Mouse (Mus musculus): ENCODE data around the gene Gen1. TPM values are rescaled to one million over a fixed set of nuclear protein-coding genes. Genes with fewer than 3 reads are reported as not detected.

The Gen1 gene
- polyA plus RNA-seq, 1 experiment from 2014 or later: 7.5 TPM

GRCm38 (mm10) chr12:11272568-11272967 is 7.0 kb upstream of the Gen1 start:
- H3K27ac ChIP-seq: no peak overlapping the region
- no peak overlapping the region for H3K4me3 ChIP-seq
- 90% methylated on average over 4 of the region's 4 CpGs for WGBS
- H3K4me2 ChIP-seq: no peak overlapping the region
- H3K4me1 ChIP-seq: peaks cover 8% of the 10 kb centered on the region
- no peak overlapping the region for H3K9ac ChIP-seq
- no peak for ATAC-seq (ENCODE audit: insufficient number of reproducible peaks, low FRiP score, low TSS enrichment, low read depth)
- H3K36me3 ChIP-seq: peaks cover 35% of the 10 kb centered on the region
- no peaks in the 10 kb centered on the region for H3K9me3 ChIP-seq
- H3K27me3 ChIP-seq: no peaks in the 10 kb centered on the region

- H3K27ac ChIP-seq: peak overlapping the region; percentile 94; the same call in 1 of the 2 replicates
Measured at GRCm38 (mm10) chr12:11267030-11267429, 1.4 kb upstream of the Gen1 start.

GRCm38 (mm10) chr12:11266282-11266985 is 833 bp upstream of the Gen1 start:
- peak overlapping the region; percentile 93 for H3K4me3 ChIP-seq
- no peaks in the 10 kb centered on the region for H3K9me3 ChIP-seq
- H3K27ac ChIP-seq: peak overlapping the region; percentile 94
- H3K4me1 ChIP-seq: peaks cover 22% of the 10 kb centered on the region
- peak overlapping the region; percentile 90 for H3K9ac ChIP-seq
- under 1% methylated on average over 45 of the region's 51 CpGs for WGBS
- peak overlapping the region; percentile 56 for H3K4me2 ChIP-seq
- ATAC-seq (ENCODE audit: insufficient number of reproducible peaks, low FRiP score, low TSS enrichment, low read depth): peak; percentile 54
- no peaks in the 10 kb centered on the region for H3K27me3 ChIP-seq
- no peaks in the 10 kb centered on the region for H3K36me3 ChIP-seq

More at GRCm38 (mm10) chr12:11267030-11267429, 1.4 kb upstream of the Gen1 start:
- peak overlapping the region; percentile 56 for H3K4me2 ChIP-seq
- peak overlapping the region; percentile 93 for H3K4me3 ChIP-seq
- ATAC-seq (ENCODE audit: insufficient number of reproducible peaks, low FRiP score, low TSS enrichment, low read depth): no peak
- H3K36me3 ChIP-seq: no peaks in the 10 kb centered on the region
- H3K9me3 ChIP-seq: no peaks in the 10 kb centered on the region
- WGBS: 6% methylated on average over 4 of the region's 4 CpGs
- peak overlapping the region; percentile 90; the same call in 1 of the 2 replicates for H3K9ac ChIP-seq
- no peaks in the 10 kb centered on the region for H3K27me3 ChIP-seq
- H3K4me1 ChIP-seq: peaks cover 22% of the 10 kb centered on the region

- no peaks in the 10 kb centered on the region for H3K27me3 ChIP-seq
- H3K9ac ChIP-seq: 0 out of 2 replicates have a peak overlapping the region, but pooled peaks have one; percentile 90
- H3K9me3 ChIP-seq: no peaks in the 10 kb centered on the region
- 2% methylated on average over 13 of the region's 13 CpGs for WGBS
- peaks cover 22% of the 10 kb centered on the region for H3K4me1 ChIP-seq
- peak overlapping the region; percentile 93 for H3K4me3 ChIP-seq
- H3K4me2 ChIP-seq: peak overlapping the region; percentile 96
- H3K36me3 ChIP-seq: no peaks in the 10 kb centered on the region
- ATAC-seq (ENCODE audit: insufficient number of reproducible peaks, low FRiP score, low TSS enrichment, low read depth): no peak
- H3K27ac ChIP-seq: no peak overlapping the region
Measured at GRCm38 (mm10) chr12:11264895-11265294, 706 bp downstream of the Gen1 start.

GRCm38 (mm10) chr12:11250322-11250721 is 15.3 kb downstream of the Gen1 start:
- H3K27ac ChIP-seq: no peak overlapping the region
- H3K4me2 ChIP-seq: no peak overlapping the region
- 68% methylated on average over 3 of the region's 3 CpGs for WGBS
- H3K4me3 ChIP-seq: no peak overlapping the region
- H3K4me1 ChIP-seq: no peaks in the 10 kb centered on the region
- no peaks in the 10 kb centered on the region for H3K9me3 ChIP-seq
- H3K9ac ChIP-seq: no peak overlapping the region
- H3K36me3 ChIP-seq: peaks cover 7% of the 10 kb centered on the region; the same call in 1 of the 2 replicates
- no peak for ATAC-seq (ENCODE audit: insufficient number of reproducible peaks, low FRiP score, low TSS enrichment, low read depth)
- H3K27me3 ChIP-seq: no peaks in the 10 kb centered on the region

GRCm38 (mm10) chr12:11247460-11247859 is 18.1 kb downstream of the Gen1 start:
- no peaks in the 10 kb centered on the region for H3K27me3 ChIP-seq
- no peak overlapping the region for H3K4me3 ChIP-seq
- no peak overlapping the region for H3K4me2 ChIP-seq
- H3K9ac ChIP-seq: no peak overlapping the region
- WGBS: 98% methylated on average over 1 of the region's 1 CpGs
- peaks cover 4% of the 10 kb centered on the region; the same call in 1 of the 2 replicates for H3K36me3 ChIP-seq
- no peak for ATAC-seq (ENCODE audit: insufficient number of reproducible peaks, low FRiP score, low TSS enrichment, low read depth)
- no peaks in the 10 kb centered on the region for H3K4me1 ChIP-seq
- H3K27ac ChIP-seq: no peak overlapping the region
- no peaks in the 10 kb centered on the region for H3K9me3 ChIP-seq

GRCm38 (mm10) chr12:11235996-11236395 is 29.6 kb downstream of the Gen1 start:
- no peak for ATAC-seq (ENCODE audit: insufficient number of reproducible peaks, low FRiP score, low TSS enrichment, low read depth)
- Histone ChIP-seq H3K27ac (no peak overlapping the region), H3K4me3 (no peak overlapping the region)

GRCm38 (mm10) chr12:11230267-11230666 is 35.3 kb downstream of the Gen1 start:
- H3K9ac ChIP-seq: no peak overlapping the region
- no peak overlapping the region for H3K4me3 ChIP-seq
- H3K27me3 ChIP-seq: no peaks in the 10 kb centered on the region
- ATAC-seq (ENCODE audit: insufficient number of reproducible peaks, low FRiP score, low TSS enrichment, low read depth): no peak
- H3K4me2 ChIP-seq: no peak overlapping the region
- no peaks in the 10 kb centered on the region for H3K36me3 ChIP-seq
- H3K4me1 ChIP-seq: no peaks in the 10 kb centered on the region
- no peaks in the 10 kb centered on the region for H3K9me3 ChIP-seq
- WGBS: 68% methylated on average over 2 of the region's 2 CpGs
- H3K27ac ChIP-seq: no peak overlapping the region

More at GRCm38 (mm10) chr12:11235996-11236395, 29.6 kb downstream of the Gen1 start:
- Histone ChIP-seq H3K27me3 (no peaks in the 10 kb centered on the region), H3K36me3 (no peaks in the 10 kb centered on the region), H3K9me3 (no peaks in the 10 kb centered on the region), H3K4me1 (no peaks in the 10 kb centered on the region), H3K4me2 (no peak overlapping the region), H3K9ac (no peak overlapping the region)
- 68% methylated on average over 2 of the region's 2 CpGs for WGBS

GRCm38 (mm10) chr12:11226529-11227268 is 38.9 kb downstream of the Gen1 start:
- Histone ChIP-seq H3K9me3 (no peaks in the 10 kb centered on the region), H3K4me1 (no peaks in the 10 kb centered on the region; the same call in 1 of the 2 replicates), H3K27ac (peak overlapping the region; percentile 8; the same call in 1 of the 2 replicates), H3K36me3 (no peaks in the 10 kb centered on the region), H3K4me2 (no peak overlapping the region), H3K27me3 (no peaks in the 10 kb centered on the region), H3K9ac (no peak overlapping the region), H3K4me3 (no peak overlapping the region)
- ATAC-seq (ENCODE audit: insufficient number of reproducible peaks, low FRiP score, low TSS enrichment, low read depth): no peak
- WGBS: 39% methylated on average over 5 of the region's 5 CpGs

GRCm38 (mm10) chr12:11226123-11226522 is 39.5 kb downstream of the Gen1 start:
- no peak overlapping the region for H3K4me2 ChIP-seq
- H3K4me1 ChIP-seq: no peaks in the 10 kb centered on the region; the same call in 1 of the 2 replicates
- H3K4me3 ChIP-seq: no peak overlapping the region
- no peaks in the 10 kb centered on the region for H3K9me3 ChIP-seq
- no peaks in the 10 kb centered on the region for H3K27me3 ChIP-seq
- H3K9ac ChIP-seq: no peak overlapping the region
- H3K27ac ChIP-seq: peak overlapping the region; percentile 8; the same call in 1 of the 2 replicates
- 38% methylated on average over 1 of the region's 1 CpGs for WGBS
- ATAC-seq (ENCODE audit: insufficient number of reproducible peaks, low FRiP score, low TSS enrichment, low read depth): no peak
- no peaks in the 10 kb centered on the region for H3K36me3 ChIP-seq

- Histone ChIP-seq H3K4me3 (no peak overlapping the region), H3K27me3 (no peaks in the 10 kb centered on the region), H3K36me3 (no peaks in the 10 kb centered on the region), H3K4me2 (no peak overlapping the region), H3K27ac (no peak overlapping the region), H3K4me1 (no peaks in the 10 kb centered on the region; the same call in 1 of the 2 replicates), H3K9ac (no peak overlapping the region), H3K9me3 (no peaks in the 10 kb centered on the region)
- no peak for ATAC-seq (ENCODE audit: insufficient number of reproducible peaks, low FRiP score, low TSS enrichment, low read depth)
- WGBS: 8% methylated on average over 5 of the region's 5 CpGs
Measured at GRCm38 (mm10) chr12:11224722-11225121, 40.9 kb downstream of the Gen1 start.

- WGBS: 79% methylated on average over 10 of the region's 10 CpGs
- Histone ChIP-seq H3K4me3 (no peak overlapping the region), H3K9ac (no peak overlapping the region), H3K27ac (peak overlapping the region; percentile 11; the same call in 1 of the 2 replicates), H3K36me3 (no peaks in the 10 kb centered on the region), H3K9me3 (no peaks in the 10 kb centered on the region), H3K4me1 (no peaks in the 10 kb centered on the region; the same call in 1 of the 2 replicates), H3K27me3 (no peaks in the 10 kb centered on the region), H3K4me2 (no peak overlapping the region)
- ATAC-seq (ENCODE audit: insufficient number of reproducible peaks, low FRiP score, low TSS enrichment, low read depth): no peak
Measured at GRCm38 (mm10) chr12:11223090-11223489, 42.5 kb downstream of the Gen1 start.

Measured in limb, embryonic 15.5 days (tissue).